Mouse (Mus musculus): ENCODE results near the gene Cln5. TPM values are rescaled to one million over a fixed set of nuclear protein-coding genes. Genes with fewer than 3 reads are reported as not detected.

The Cln5 gene
- 20.6 TPM for polyA plus RNA-seq (2017; shearing (Covaris generic))

GRCm38 (mm10) chr14:103069864-103070611 lies at the start of gene Cln5:
Gene Cln5, plus strand, starts transcription at chr14:103070216.

DNA sequence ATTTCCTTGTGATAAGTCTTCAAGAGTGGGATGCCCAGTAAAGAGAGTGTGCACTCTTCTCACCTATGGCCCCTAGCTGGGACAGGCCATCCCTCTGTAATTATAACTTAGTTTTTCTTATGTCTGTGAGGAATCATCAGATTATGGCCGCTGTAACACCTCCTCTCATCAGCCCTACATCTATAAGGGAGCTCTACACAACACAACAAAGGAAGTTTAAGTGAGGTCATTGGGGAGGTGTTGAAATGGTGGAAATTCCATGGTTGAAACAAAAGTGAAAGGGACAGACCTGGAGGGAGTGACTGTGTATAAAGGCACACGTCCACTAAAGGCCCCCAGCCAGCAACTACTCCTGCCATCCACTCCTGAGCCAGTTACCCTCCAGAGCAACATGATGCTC lies 23.3 kb upstream of the Cln5 start, which contains the start of gene Acod1:
Gene Acod1, plus strand, starts transcription at position 301 of the 400 bp plus-strand sequence.

GRCm38 (mm10) chr14:103099238-103099933 lies 29.4 kb downstream of the Cln5 start, which contains the start of gene Fbxl3:
Gene Fbxl3, minus strand, starts transcription at chr14:103099566.

Other genes starting within 250 kb of the Cln5 start
- 0.38 TPM for gene Kctd12, start 87.6 kb upstream of the Cln5 start, polyA plus RNA-seq (2017; shearing (Covaris generic))
- 0.48 TPM for gene Acod1, start 23.2 kb upstream of the Cln5 start, polyA plus RNA-seq (2017; shearing (Covaris generic))
- 27.8 TPM for gene Fbxl3, start 29.4 kb downstream of the Cln5 start, polyA plus RNA-seq (2017; shearing (Covaris generic))